Mouse (Mus musculus): ENCODE measurements around the gene Dapk2.

Dapk2 gene

DNA sequence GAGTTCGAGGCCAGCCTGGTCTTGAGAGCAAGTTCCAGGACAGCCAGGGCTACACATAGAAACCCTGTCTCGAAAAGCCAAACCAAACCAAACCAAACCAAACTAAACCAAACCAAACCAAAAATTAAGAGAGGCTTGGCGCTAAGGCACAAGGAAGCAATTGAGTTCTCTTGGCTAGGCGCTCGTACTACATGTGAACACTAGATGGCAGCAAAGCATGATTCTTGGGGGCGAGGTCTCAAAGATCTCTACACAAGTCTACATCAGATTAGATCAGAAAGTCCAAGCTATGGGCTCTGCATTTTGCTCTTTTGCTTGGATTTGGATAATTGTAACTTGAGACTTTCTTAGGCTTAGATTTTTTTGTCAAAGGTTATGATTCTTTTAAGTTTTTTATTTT lies 13.8 kb upstream of the Dapk2 start:
- peak; percentile 71 for DNase-seq

- no peak for DNase-seq
Observed at GRCm38 (mm10) chr9:66146141-66146540, 11.9 kb upstream of the Dapk2 start.

DNA sequence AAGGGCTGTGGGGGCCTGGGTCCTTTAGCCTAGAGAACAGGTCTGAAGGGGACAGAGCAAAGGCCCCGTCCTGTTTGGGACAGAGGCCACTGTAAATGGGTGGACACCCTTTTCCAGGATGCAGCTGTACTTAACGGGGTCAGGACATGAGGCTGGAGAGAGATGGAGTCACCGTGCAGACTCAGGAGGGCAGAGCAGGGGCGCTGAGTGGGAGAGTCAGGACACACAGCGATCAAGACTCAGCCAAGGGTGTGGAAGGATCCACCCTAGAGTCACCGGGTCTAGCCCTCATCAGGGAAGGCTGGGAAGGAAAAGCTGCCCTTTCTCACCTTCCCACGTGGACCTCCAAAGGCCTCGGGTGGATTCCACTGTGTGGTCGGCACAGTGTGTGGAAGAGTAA lies 6.0 kb upstream of the Dapk2 start:
- DNase-seq: no peak

- DNase-seq: no peak
Observed at GRCm38 (mm10) chr9:66153594-66153993, 4.4 kb upstream of the Dapk2 start.

DNA sequence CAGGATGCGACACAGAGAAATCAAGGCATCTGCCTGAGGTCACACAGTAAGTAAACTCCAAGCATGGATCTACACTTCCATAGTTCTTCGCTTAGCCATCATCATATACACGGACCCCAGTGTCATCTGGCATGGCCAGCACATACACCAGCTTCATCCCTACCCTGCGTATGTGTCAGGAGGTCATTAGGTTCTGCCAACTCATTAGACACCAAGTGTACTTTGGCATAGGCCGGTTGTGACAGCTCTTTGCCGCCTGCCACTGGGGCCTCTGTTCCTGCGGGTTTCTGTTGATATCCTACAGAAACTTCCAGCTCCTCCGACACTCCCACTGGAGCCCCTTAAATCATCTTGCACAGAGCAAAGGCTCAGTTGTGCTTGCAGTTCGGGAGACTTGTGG lies 4.0 kb upstream of the Dapk2 start:
- no peak for DNase-seq

- DNase-seq: no peak
Observed at GRCm38 (mm10) chr9:66155534-66155933, 2.5 kb upstream of the Dapk2 start.

GRCm38 (mm10) chr9:66158885-66159430 lies 935 bp downstream of the Dapk2 start:
- DNase-seq: no peak

DNA sequence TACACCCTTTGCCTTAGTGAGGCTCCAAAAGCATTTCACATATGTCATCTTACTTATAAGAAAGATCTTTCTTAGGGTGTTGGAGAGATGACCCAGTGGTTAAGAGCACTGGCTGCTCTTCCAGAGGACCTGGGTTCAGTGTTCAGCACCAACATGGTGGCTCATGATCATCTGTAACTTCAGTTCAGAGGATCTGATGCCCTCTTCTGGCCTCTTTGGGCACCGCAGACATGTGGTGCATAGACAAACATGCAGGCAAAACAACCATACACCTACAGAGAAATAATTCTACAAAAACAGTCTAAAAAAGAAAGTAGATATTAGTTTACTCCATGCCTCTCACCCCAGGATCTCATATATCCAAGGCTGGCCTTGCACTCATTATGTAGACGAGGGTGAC lies 2.1 kb downstream of the Dapk2 start:
- DNase-seq: no peak

DNA sequence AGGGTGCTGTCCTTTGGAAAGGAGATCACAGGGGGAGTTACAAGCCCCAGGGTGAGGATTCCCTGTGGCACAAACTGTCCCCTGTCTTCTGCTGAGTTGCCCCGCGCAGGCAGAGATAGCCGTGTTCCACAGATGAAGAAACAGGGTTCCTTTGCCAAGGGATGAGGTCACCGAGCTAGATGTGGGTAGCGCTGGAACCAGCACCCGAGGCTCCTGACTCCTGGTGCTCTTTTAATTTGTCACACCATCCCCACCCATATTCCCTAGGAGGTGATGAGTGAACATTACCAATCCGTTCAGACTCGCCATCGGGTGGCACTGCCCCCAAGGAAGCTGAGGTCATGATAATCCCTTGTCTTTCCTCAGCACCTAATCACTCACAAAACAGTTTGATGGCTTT lies 5.0 kb downstream of the Dapk2 start:
- DNase-seq: no peak

- no peak for DNase-seq
Observed at GRCm38 (mm10) chr9:66167222-66167621, 9.2 kb downstream of the Dapk2 start.

GRCm38 (mm10) chr9:66168233-66168632 lies 10.2 kb downstream of the Dapk2 start:
- no peak for DNase-seq

- DNase-seq: no peak
Observed at GRCm38 (mm10) chr9:66170506-66170905, 12.5 kb downstream of the Dapk2 start.

- no peak for DNase-seq
Observed at GRCm38 (mm10) chr9:66171275-66171921, 13.4 kb downstream of the Dapk2 start.

DNA sequence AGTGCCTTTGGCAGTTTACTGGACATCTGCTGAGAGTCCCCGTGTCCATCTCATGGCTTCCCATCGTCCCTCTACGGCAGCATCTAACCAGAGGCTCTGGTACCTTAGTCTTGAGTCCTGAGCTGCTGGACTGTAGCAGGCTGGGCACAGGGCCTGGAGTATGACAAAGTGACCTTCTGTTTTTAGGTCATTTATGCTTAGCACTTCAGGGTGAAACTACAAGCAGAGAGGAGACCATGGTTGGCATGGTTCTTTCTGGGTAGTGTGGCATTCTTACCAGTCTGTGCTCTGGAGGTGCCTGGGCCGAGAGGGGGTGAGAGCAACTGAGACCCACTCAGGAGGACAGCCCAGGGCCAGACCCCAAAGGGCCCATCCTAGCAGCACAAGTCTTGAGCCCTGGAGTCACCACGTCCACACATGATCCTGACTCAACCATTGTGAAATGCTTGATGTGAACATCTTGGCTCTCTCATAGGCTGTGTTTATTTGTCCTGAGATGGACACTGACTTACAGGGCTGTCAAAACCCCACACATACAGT lies 15.4 kb downstream of the Dapk2 start:
- DNase-seq: no peak

DNA sequence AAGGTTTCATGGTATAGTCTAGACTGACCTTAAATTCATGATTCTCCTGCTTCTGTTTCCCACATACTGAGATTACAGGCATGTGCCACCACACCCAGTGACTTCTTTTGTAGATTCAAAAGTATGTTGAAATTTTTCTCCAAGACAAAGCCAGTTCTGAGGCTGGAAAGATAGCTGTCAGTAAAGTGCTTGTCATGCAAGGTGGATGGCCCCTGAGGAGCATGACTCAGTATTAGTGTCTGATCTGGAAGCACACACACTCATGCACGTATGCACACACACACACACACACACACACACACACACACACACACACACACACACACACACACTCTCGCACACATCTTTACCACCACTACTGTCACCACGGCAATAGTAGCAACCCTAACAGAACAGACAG lies 17.0 kb downstream of the Dapk2 start:
- no peak for DNase-seq

- no peak for DNase-seq
Observed at GRCm38 (mm10) chr9:66177975-66178374, 20.0 kb downstream of the Dapk2 start.

GRCm38 (mm10) chr9:66179795-66180194 lies 21.8 kb downstream of the Dapk2 start:
- no peak for DNase-seq

DNA sequence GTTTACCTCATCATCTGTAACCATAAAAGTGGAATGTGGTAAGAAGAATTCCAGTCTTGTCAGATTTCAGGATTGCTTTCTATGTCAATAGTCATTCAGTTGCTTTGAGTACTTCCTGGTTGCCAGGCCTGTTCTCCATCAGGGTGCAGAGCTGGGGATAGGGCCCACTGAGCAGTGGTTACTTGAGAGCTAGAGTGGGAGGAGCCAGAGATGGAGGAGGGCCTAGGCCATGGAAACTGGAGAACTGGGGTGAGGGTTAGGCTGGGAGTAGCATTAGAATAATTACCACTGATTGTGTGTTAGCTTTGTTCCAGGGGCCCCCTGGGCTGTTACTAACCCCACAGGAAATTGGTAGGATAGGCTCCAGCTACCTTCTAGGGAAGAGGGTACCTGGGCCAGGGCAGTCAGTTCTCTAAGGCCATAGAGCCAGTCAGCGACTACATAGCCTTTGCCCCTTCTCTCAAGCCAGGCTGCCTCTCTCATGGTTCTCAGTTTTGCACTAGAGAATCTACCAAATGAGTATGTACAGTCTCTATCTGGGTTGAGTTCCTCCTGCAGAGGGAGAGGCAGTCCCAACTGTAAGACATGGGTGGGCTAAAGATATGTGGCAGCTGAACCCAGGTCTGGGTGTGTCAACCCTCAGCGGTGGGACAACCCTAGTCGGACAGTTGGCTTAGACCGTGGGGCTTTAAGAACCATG lies 23.3 kb downstream of the Dapk2 start:
- no peak for DNase-seq

DNA sequence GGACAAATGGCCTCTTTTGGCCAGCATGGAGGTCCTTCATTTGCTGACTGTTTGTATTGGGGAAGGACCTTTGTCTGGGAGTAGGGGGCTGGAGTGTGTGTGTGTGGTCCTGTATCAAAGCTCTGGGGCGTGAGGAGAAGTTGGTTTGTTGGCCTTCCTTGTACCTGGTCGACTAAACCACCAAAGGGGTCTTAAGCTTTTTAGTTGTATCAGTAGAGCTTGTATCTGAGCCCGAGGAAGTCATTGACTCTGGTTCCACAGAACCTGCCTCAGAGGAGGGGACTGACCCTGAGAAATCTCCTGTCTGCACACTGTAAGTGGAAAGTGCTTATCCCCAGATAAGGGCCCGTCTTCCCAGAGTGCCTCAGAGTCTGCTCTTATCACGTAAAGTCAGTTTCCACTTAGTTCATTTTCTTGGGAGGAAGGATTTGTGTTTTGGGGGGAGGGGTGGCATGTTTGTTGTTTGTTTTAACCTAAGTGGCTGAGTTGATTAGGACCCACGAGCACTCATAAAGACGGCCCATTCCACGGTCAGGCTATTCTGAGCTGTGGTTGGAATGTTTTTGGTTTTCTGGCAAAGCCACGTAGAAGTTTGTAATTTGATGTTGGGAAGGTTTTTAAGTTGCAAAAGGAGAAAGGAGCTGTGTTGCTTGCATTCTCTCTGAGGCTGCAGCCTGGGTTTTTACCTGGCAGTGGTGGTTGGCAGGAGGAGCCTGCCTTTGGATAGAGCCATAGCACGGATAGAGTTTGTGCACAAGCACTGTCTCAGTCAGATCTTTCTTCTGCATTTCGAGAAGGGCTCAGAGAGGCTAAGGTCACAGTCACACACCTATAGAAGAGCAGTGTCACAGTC lies 24.0 kb downstream of the Dapk2 start:
- DNase-seq: no peak

DNA sequence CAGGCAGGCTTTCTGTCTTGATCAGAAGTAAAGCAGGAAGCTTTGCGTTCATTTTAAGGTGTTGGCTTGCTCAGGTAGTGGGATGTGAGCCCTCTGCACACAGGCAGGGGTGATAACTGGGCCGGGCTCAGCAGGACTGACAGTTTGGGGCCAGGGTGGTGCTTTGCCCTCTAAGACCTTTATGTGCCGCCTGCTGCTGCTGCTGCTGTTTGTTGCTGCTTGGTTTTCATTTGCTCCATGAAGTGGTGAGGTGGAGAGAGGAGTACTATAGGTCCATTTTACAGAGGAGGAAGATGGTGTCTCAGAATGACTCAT lies 24.6 kb downstream of the Dapk2 start:
- no peak for DNase-seq

DNA sequence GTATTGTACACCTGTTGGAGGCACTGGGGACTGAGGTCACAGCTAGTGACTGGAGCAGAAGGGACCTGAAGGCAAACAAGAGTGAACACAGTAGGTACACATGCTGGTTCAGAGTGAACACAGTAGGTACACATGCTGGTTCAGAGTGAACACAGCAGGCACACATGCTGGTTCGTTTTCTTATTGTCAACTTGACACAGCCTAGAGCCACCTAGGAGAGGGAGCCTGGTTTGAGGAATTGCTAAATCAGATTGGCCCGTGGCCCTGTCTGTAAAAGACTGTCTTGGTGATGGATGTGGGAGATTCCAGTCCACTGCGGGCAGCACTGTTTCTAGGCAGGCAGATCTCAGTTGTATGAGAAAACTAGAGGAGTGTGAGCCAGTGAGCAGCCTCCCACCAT lies 25.0 kb downstream of the Dapk2 start:
- DNase-seq: no peak

DNA sequence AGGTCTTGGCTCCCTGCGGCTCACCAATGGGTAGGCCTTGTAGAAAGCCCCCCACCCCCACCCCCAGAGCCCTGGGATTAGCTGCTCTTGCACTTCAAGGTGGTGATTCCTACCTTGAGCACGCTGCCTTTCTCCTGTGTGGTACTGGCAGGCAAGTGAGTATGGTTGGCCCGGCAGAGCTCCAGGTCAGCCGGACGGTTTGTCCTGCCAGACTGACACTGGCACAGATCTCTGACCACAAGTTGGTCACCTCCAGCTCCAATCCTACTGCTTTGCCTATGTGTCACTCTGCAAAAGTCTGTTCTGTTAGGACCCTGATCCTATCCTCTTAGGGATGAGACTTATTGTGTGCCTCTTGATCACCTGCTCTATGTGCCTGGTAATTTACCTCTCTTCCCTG lies 26.5 kb downstream of the Dapk2 start:
- no peak for DNase-seq

GRCm38 (mm10) chr9:66186426-66186825 lies 28.4 kb downstream of the Dapk2 start:
- no peak for DNase-seq

- no peak for DNase-seq
Observed at GRCm38 (mm10) chr9:66189026-66189425, 31.0 kb downstream of the Dapk2 start.
